Mouse (Mus musculus) left cerebral cortex, postnatal 4 days (tissue): ENCODE data around the gene 2310022A10Rik. TPM values are rescaled to one million over a fixed set of nuclear protein-coding genes. Genes with fewer than 3 reads are reported as not detected.

ENCODE experiments used
- DNase-seq: peaks from one replicate; pipeline ENCODE4 v3.0.0-alpha.2; 2022
- intact Hi-C: fragments of 180-260 bp; cut with DNase I; formaldehyde crosslinking; loops from one replicate; pipeline ENCODE4 v1.15.1; 2025
- total RNA-seq, 2 experiments: library from RNA; stranded (reverse); gene quantifications; 2 replicates each; pipeline ENCODE4 v1.2.3; 2021

The 2310022A10Rik gene
- 10 to 100 TPM; 27.4 to 33.1 TPM for total RNA-seq

DNA sequence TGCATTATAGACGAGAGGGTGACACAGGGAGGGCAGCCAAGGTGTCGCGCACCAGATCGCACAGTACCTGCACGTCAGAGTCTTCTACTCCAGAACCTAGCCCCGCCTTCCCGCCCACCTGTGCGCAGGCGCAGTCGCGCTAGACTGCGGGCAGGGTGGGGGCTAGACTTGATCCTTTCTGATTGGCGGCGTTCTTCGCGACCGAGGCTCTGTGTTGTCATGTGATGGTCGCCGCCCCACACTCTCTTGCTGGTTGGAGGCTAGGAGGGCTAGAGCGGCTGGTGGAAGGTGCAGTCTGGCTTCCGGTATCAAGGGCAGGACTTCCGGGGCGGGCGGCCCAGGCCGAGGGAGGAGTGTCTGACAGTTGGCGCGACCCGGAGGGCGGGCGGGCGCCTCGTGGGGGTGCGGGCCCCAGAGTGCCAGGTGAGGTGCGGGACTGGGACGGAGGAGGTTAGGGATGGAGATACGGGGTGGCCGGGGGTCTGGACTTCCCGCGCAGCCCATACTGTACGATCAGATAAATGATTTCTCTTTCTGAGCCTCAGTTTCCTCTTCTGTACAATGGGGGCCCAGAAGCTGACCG lies at the start of gene 2310022A10Rik, which contains the start of gene Pld3:
Gene 2310022A10Rik (plus strand): TSS at position 303 of the 583 bp plus-strand sequence.
Gene Pld3 (minus strand): TSS at position 288 of the 583 bp plus-strand sequence.
- intact Hi-C loops, result no loop called here
- DNase-seq, result peak; percentile 96

DNA sequence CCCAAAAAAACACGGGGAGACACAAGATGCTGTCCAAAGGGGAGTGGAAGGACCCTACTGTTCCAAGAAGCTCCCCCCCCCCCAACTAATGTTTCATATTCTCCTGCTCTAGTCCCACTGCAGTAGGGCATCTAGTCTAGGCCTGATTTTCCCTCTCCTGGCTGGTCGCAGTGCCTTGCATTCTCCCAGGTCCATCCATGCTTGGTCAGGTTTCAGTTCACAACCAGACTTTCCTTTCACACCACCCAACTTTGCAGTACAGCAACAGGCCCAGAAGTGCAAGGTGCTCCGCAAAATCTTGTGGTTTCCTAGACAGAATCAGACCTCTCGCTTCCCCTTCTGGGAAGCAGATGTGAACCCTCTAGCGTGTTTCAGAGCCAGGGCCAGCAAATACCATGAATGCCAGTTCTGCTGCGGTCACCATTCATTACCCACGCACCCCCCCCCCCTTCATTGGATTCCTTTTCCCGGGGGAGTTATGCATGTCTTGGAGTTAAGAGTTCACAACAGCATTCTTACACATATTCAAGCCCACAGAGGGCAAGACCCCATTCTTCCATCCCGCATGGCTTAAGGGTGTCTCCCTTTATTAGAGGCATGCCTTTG lies 46.2 kb upstream of the 2310022A10Rik start:
- no peak for DNase-seq
- intact Hi-C loops, result loop anchor here (10.0 kb wide), 1 partner anchor 172 kb away; the partner anchor contains the start of gene Ltbp4

DNA sequence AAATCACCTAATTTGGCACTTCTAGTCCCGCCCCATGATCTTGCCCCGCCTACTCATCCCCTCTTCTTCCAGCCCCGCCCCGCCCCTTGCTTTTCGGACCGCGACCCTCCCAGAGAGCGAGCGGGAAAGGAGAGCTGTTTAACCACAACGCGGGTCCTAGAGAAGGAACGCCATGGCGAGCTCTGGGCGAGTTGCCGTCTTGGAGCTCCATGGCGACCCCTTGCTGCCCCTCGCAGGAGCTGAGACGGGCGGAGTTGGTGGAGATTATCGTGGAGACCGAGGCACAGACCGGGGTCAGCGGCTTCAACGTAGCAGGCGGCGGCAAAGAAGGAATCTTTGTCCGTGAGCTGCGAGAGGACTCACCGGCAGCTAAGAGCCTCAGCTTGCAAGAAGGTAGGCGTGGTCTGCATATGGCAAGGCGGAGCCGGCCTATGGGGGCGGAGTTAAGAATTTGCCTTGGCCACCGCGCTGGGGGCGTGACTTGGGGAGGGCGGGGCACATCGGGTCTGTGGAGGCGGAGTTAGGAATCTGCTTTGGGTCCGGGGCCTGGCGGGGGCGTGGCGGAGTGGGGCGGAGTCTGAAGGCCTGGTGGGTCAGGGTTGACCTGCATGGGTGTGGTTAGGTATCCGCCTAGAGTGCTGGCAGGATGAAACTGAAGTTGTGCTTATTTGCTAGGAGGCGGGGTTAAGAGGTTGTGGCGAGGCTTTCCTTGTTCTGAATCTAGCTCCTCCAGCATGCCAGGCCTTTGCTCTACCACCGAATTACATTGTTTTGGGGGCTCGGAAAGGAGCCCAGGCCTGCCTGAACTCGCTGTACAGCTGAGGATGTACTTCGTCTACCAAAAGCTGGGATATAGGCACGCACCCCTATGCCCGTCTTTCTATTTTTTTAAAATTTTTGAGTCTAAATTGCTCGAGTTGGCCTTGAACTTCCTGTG lies 45.1 kb upstream of the 2310022A10Rik start:
- peak; percentile 97 for DNase-seq
- intact Hi-C loops, result loop anchor here (10.0 kb wide), 1 partner anchor 173 kb away; the partner anchor contains the start of gene Ltbp4

DNA sequence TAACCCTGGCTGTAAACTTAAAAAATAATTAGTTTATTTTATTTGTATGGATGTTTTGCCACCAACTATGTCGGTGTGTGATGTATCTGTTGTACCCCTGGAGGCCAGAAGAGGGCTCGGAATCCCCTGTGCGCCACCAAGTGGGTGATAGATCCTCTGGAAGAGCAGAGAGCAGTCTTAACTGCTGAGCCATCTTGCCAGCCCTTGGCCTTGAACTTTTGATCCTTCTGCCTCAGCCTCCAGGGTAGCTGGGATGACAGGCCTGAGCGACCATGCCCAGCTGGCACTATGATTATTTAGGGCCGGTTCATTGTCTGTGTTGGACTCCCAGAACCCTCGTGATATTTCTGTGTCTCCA lies 44.4 kb upstream of the 2310022A10Rik start:
- intact Hi-C loops, result loop anchor here (10.0 kb wide), 1 partner anchor 174 kb away; the partner anchor contains the start of gene Ltbp4
- DNase-seq, result peak; percentile 60

DNA sequence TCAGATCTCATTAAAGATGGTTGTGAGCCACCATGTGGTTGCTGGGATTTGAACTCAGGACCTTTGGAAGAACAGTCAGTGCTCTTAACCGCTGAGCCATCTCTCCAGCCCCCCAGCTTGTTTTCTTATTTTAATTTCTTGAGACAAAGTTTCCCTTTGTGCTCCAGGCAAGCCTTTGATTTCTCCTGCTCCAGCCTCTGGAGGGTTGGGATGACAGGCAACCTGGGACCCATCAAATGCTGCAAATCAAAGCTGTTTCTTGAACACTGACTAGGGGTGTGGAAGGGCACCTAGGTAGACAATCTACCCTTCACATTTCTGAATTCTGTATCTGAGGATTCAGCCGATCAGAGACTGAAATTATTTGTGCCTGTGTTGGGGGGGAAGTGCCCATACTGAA lies 42.2 kb upstream of the 2310022A10Rik start:
- intact Hi-C loops, result no loop called here
- no peak for DNase-seq

DNA sequence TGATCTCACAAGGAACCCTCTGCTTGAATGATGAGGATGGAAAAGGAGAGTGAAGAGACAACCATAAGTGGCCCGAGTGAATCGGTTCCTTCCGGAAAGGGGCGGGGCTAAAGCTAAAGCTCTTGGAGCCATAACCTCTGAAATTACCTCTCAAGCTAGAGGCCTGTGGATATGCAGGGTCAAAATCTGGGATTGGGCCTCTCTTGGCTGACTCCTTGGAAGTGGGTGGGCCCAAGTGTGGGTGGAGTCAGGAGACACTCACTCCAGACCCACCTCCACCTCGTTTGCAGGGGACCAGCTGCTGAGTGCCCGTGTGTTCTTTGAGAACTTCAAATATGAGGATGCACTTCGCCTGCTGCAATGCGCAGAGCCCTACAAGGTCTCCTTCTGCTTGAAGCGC lies 38.1 kb upstream of the 2310022A10Rik start:
- intact Hi-C loops, result no loop called here

DNA sequence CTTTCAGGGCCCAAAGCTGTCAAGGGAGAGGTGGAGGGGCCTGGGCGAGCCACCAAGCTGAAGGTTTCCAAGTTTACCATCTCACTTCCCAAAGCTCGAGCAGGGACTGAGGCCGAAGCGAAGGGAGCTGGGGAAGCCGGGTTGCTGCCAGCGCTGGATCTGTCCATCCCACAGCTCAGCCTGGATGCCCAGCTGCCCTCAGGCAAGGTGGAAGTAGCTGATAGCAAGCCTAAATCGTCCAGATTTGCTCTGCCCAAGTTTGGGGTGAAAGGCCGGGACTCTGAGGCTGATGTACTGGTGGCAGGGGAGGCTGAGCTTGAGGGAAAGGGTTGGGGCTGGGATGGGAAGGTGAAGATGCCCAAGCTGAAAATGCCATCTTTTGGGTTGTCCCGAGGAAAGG lies 34.7 kb upstream of the 2310022A10Rik start:
- intact Hi-C loops, result no loop called here
- no peak for DNase-seq

More for the DNA sequence above, 38.1 kb upstream of the 2310022A10Rik start:
- DNase-seq, result no peak

DNA sequence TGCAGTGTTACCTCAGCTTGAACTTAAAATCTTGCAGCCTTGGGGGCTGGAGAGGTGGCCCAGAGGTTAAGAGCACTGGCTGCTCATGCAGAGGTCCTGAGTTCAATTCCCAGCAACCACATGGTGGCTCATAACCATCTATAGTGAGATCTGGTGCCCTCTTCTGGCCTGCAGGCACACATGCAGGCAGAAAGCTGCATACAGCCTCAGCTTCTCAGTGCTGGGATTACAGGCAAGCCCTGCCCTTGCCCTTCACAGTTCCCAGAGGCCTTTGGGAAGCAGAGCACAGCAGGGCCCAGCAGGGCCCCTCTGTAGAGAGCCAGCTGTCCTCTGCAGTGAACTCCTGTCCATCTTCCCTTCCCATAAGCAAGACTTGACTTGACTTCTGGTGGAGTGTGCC lies 32.9 kb upstream of the 2310022A10Rik start:
- intact Hi-C loops, result no loop called here

DNA sequence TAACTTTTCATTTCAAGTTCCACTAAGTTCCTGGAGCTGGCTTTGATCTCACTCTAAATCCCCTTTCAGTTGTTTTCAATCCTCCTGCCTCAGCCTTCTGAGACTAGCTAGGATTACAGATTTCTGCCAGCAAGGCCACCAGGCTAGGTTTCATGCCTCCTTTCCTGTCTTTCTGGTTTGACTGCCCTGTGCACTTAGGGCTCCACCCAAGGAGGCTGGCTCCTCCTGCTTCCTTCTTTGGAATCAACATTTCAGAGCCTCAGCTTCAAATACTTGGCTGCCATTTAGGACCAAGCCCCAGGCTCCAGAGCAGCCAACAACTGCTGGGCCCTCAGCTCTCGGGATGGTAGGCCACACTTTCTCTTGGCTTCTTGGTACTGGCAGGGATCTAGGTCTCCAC lies 32.4 kb upstream of the 2310022A10Rik start:
- no peak for DNase-seq
- intact Hi-C loops, result no loop called here

More for the DNA sequence above, 32.9 kb upstream of the 2310022A10Rik start:
- no peak for DNase-seq

DNA sequence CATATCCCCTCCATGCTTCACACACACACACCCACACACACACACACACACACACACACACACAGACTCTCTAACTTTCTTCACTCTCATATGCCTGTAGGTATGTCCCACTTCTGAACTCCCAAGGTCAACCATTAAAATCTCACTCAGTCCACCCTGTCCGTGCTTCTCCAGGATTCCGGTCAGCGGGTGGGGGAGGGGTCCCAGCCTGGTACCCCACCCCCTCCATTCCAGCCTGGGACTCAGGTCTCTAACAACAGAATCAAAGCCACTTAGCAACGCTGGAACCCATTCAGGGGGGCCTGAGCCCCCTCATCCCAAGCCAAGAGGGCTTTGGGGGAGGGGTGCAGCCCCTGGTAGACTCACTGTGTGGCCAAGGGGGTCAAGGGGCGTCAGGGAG lies 30.1 kb upstream of the 2310022A10Rik start, which contains the start of gene Hipk4:
Gene Hipk4 (plus strand): TSS at position 301 of the 400 bp plus-strand sequence.
- intact Hi-C loops, result no loop called here
- DNase-seq, result no peak

DNA sequence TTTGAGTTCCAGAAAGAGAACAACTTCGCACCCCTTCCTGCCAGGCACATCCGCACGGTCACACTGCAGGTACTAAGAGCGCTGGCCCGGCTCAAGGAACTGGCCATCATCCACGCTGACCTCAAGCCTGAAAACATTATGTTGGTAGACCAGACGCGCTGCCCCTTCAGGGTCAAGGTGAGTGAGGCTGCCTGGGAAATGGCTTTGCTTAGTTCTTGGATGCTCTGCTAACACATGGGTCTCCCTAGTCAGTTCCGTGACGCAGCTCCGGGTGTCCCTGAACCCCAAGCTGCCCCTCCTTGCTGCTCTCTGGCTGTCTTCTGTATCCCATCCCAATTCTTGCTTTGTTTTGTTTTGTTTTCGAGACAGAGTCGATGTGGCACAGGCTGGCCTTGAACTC lies 29.2 kb upstream of the 2310022A10Rik start:
- intact Hi-C loops, result no loop called here
- DNase-seq, result no peak

DNA sequence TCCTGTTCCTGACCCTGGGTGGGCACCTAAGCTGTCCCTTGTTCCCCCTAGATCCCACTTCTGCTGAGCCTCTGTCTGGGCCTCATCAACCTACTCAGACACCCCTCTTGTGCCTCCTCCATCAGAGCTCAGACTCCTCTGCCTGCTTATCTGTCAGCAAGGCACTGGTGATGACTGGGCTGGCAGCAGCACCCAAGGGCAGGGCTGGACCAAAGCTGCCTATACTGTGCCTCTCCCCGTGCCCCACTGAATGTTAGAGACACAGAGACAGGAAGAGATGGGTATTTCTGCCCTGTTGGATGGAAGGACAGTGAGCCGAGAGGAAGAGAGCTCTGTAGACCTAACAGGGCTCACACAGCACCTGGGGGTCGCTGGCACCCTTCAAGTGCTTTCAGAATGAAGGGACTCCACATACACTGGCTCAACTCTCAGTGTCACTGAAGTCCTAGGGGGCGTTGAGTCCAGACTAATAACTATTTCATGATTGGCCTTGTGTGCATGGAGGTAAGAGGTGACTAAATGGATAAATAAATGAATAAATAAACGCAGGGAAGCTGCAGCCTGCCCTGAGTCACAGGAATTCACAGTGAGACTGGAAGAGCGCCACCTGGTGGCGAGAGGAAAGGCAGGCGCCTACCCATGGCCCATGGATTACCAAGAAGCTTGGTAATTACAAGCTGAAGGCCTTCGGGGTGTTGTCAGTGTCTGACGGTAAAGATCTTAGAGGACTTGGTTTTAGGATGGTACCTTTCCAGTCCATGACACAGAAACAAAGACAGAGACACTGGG lies 26.8 kb upstream of the 2310022A10Rik start:
- intact Hi-C loops, result no loop called here
- peak; percentile 79 for DNase-seq

DNA sequence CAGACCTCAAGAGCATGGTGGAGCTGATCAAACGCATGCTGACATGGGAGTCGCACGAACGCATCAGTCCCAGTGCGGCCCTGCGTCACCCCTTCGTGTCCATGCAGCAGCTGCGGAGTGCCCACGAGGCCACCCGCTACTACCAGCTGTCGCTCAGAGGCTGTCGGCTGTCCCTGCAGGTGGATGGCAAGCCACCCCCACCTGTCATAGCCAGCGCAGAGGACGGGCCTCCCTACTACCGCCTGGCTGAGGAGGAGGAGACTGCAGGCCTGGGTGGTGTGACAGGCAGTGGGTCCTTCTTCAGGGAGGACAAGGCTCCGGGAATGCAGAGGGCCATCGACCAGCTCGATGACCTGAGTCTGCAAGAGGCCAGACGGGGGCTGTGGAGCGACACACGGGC lies 24.0 kb upstream of the 2310022A10Rik start:
- intact Hi-C loops, result no loop called here
- DNase-seq, result no peak

DNA sequence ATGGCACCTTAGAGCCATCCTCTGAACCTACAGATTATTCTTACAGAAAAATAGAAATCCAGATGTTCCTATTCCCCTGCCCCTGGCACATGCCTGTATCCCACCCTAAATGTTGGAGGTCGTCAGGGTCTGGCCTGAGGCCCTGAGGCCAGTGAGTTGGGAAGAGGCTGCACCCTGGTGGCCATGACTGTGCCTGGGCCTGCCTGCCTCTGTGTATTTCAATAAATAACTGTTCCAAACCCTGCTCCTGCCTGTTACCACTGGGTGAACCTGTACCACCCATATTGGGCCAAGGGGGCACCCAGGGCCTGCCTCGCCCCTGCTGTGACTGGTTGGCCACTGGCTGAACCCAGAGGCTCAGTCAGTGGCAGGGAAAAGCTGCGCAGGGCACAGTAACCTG lies 22.1 kb upstream of the 2310022A10Rik start:
- intact Hi-C loops, result no loop called here
- no peak for DNase-seq

DNA sequence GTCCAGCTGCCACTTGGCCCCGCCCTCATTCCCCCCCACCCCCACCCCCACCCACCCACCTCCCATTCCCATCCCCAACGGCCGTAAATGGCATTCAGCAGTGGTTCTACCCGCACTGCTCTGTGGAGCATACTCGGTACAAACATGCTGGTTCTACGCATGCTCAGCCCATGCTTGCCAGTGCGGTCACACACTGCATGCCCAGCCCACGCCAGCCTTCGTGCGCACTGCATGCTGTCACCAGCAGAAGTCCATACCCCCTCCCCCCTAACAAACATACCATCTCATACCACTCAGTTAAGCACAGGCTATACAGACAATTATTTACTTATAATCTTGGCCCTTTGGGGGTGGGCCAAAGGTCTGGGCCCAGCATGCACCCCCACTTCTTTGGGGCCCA lies 21.3 kb upstream of the 2310022A10Rik start:
- DNase-seq, result no peak
- intact Hi-C loops, result no loop called here

DNA sequence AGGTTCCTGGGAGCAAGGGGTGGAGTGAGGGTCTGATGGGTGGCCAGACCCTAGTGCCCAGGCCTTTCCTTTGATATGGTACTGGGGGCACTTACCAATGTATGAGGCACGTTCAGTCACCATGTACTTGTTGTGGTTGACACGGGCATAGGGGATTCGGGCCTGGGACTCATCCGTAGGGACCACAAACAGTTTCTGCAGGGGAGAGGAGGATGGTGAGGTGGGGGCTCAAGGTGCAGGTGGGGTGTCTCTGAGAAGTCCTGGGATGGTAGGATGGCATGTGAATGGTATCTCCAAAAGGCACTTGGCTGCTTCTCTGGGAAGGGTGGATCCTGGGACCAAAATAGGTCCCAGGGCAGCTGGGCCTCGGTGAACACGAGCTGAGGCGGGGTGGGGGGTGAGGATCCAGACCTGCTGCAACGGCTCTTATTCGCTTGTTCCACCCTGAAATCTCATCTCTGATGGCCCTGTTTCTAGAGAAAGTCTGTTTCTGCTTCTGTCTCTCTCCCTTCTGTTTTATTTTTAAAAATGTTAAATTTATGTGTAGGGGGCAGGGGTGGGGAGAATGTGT lies 20.5 kb upstream of the 2310022A10Rik start:
- intact Hi-C loops, result no loop called here
- no peak for DNase-seq

DNA sequence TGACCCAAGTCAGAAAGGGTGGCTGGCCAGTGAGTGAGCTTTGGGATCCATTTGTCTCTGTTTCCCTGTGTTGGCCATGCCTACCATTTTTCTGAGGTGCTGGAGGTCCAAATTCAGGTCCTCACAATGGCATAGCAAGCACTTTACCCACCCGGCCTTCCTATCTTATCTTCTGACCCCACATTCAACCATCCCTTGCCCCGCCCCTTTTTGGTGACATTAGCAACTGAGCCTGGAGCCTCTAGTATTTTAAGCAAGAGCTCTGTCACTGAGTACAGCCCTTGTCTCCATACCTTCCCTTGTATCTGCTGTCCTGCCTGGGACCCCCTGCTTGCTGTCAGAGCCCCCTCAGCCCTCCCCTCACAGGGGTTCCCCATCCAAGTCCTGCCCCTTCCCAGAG lies 17.6 kb upstream of the 2310022A10Rik start:
- DNase-seq, result no peak
- intact Hi-C loops, result no loop called here

DNA sequence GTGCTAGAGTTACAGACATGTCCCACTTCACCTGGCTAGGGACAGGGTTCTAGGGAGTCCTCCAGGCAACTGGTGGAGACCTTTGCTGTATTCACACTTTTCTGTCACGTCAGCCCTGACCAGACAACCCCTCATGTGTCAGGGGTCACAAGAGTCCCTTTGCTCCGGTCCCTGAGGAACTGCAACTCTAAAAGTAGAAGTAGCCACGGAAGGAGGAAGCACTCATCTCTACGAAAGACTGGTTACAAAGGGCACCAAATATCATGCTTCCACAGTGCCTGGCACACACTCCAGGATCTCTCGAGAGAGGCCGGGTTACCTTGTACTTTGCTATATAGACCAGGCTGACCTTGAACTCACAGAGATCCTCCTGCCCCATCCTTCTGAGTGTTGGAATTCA lies 16.4 kb upstream of the 2310022A10Rik start:
- intact Hi-C loops, result no loop called here
- DNase-seq, result no peak

DNA sequence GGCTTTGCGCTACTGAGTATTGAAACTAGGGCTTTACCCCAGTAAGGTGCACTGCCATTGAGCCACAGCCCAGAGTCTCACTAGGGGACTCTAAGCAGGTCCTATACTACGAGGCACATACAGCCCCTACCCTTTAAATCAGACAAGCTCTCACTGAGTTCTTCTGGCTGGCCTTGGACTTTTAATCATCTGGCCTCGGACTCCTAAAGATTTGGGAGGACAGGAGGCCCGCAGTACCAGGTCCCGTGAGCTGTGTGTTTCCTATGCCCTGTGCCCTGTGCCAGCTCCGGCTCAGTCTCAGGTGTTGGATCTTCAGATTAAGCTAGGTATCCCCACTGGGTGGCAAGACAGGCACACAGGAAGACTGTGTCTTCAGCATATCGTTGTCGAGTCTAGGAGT lies 15.0 kb upstream of the 2310022A10Rik start:
- no peak for DNase-seq
- intact Hi-C loops, result no loop called here

DNA sequence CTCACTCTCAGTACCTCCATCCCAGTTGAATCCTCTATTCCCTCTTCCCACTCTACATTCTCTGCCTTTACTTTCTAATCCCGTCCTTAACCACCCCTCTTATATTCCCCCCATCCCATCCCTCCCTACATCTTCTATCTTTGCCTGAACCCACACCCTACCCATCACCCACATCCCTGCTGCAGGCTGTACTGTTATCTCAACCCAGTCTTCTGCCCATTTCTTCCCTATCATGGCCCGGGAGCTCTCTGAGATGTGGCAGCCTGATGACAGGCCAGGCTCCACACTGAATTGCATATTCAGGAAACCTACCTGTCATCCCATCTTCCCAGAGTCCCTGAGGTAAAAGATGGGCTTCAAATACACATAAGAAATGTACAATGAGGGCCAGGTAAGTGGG lies 14.2 kb upstream of the 2310022A10Rik start:
- intact Hi-C loops, result no loop called here

More for the DNA sequence above, 14.2 kb upstream of the 2310022A10Rik start:
- no peak for DNase-seq
